Mouse (Mus musculus) hindbrain, embryonic 15.5 days (tissue): ENCODE data around the gene Raet1e. TPM values are rescaled to one million over a fixed set of nuclear protein-coding genes. Genes with fewer than 3 reads are reported as not detected.
"Not testable (repeated sequence)": the region's sequence is repeated elsewhere in the genome, so short reads cannot be mapped to it uniquely, and the experiment has no call there.

ENCODE experiments used
- ATAC-seq: fragments of 200-750 bp; cut with Nextera tagmentation; 2 replicates; pipeline ENCODE4 v1.8.0; 2017; ENCODE audit warnings: low read depth, moderate number of reproducible peaks, moderate TSS enrichment; ENCODE audit not compliant: low FRiP score
- H3K27ac ChIP-seq: fragments of 300-500 bp; sonication (generic); replicated peaks from 2 replicates; pipeline ENCODE4 v1.5.1; 2015; ENCODE audit warnings: mild to moderate bottlenecking, inconsistent platforms
- H3K27me3 ChIP-seq: fragments of 300-500 bp; sonication (generic); 2 replicates; pipeline ENCODE4 v1.6.1; 2015; ENCODE audit warnings: control low read depth, inconsistent platforms
- H3K36me3 ChIP-seq: fragments of 300-500 bp; sonication (generic); 2 replicates; pipeline ENCODE4 v1.6.1; 2015; ENCODE audit warnings: control low read depth, inconsistent platforms
- H3K4me1 ChIP-seq: fragments of 300-500 bp; sonication (generic); replicated peaks from 2 replicates; pipeline ENCODE4 v1.6.1; 2015; ENCODE audit warnings: control low read depth, inconsistent platforms
- H3K4me2 ChIP-seq: fragments of 300-500 bp; sonication (generic); 2 replicates; pipeline ENCODE4 v1.6.1; 2015; ENCODE audit warnings: moderate library complexity, mild to moderate bottlenecking, inconsistent platforms
- H3K4me3 ChIP-seq: fragments of 300-500 bp; sonication (generic); 2 replicates; pipeline ENCODE4 v1.5.1; 2015; ENCODE audit warnings: mild to moderate bottlenecking, inconsistent platforms
- H3K9ac ChIP-seq: fragments of 300-500 bp; sonication (generic); 2 replicates; pipeline ENCODE4 v1.6.1; 2015; ENCODE audit warnings: inconsistent platforms
- H3K9me3 ChIP-seq: fragments of 300-500 bp; sonication (generic); 2 replicates; pipeline ENCODE4 v1.6.1; 2016; ENCODE audit warnings: control low read depth, inconsistent platforms
- WGBS: fragments of 180-500 bp; shearing (Covaris S2); methylation state at CpG from one replicate; pipeline ENCODE4 v1.1.7; 2015; 5-methylcytosine and 5-hydroxymethylcytosine counted together
- polyA plus RNA-seq: library from polyadenylated mRNA; unstranded; fragments of >200 nt; fragmentation: Nextera tagmentation; extraction: Ambion mirVana; gene quantifications from 2 replicates; pipeline ENCODE4 v1.2.1, GENCODE M21; 2015

Gene Raet1e
- polyA plus RNA-seq, 1 experiment from 2014 or later: 0.75 TPM

- Histone ChIP-seq H3K27ac (no peak overlapping the region), H3K4me3 (no peak overlapping the region), H3K27me3 (no peaks in the 10 kb centered on the region), H3K9ac (no peak overlapping the region), H3K4me2 (no peak overlapping the region), H3K9me3 (no peaks in the 10 kb centered on the region), H3K36me3 (no peaks in the 10 kb centered on the region), H3K4me1 (no peaks in the 10 kb centered on the region)
- no peak for ATAC-seq
- 89% methylated on average over 1 of the region's 1 CpGs for WGBS
Measured at GRCm38 (mm10) chr10:22301641-22302040, 143.3 kb downstream of the Raet1e start.

GRCm38 (mm10) chr10:22302344-22303057 is 144.1 kb downstream of the Raet1e start:
- Histone ChIP-seq H3K4me3 (no peak overlapping the region), H3K9ac (no peak overlapping the region), H3K27ac (no peak overlapping the region), H3K4me2 (no peak overlapping the region), H3K9me3 (no peaks in the 10 kb centered on the region), H3K4me1 (no peaks in the 10 kb centered on the region), H3K36me3 (no peaks in the 10 kb centered on the region), H3K27me3 (no peaks in the 10 kb centered on the region)
- 78% methylated on average over 5 of the region's 5 CpGs for WGBS
- no peak for ATAC-seq

- no peaks in the 10 kb centered on the region for H3K9me3 ChIP-seq
- no peak for ATAC-seq
- no peaks in the 10 kb centered on the region for H3K36me3 ChIP-seq
- 87% methylated on average over 6 of the region's 6 CpGs for WGBS
- H3K27ac ChIP-seq: no peak overlapping the region
- H3K4me3 ChIP-seq: no peak overlapping the region
- H3K27me3 ChIP-seq: no peaks in the 10 kb centered on the region
- no peak overlapping the region for H3K9ac ChIP-seq
- H3K4me1 ChIP-seq: no peaks in the 10 kb centered on the region
- no peak overlapping the region for H3K4me2 ChIP-seq
Measured at GRCm38 (mm10) chr10:22303736-22304135, 145.4 kb downstream of the Raet1e start.

- Histone ChIP-seq H3K4me2 (no peak overlapping the region), H3K4me3 (no peak overlapping the region), H3K9me3 (no peaks in the 10 kb centered on the region), H3K36me3 (no peaks in the 10 kb centered on the region), H3K4me1 (no peaks in the 10 kb centered on the region), H3K9ac (no peak overlapping the region), H3K27ac (no peak overlapping the region), H3K27me3 (no peaks in the 10 kb centered on the region)
- 84% methylated on average over 4 of the region's 4 CpGs for WGBS
- ATAC-seq: no peak
Measured at GRCm38 (mm10) chr10:22305801-22306200, 147.4 kb downstream of the Raet1e start.

GRCm38 (mm10) chr10:22306452-22306851 is 148.1 kb downstream of the Raet1e start:
- no peak overlapping the region for H3K4me3 ChIP-seq
- H3K27ac ChIP-seq: no peak overlapping the region
- no peaks in the 10 kb centered on the region for H3K4me1 ChIP-seq
- no peaks in the 10 kb centered on the region for H3K27me3 ChIP-seq
- H3K4me2 ChIP-seq: no peak overlapping the region
- no peaks in the 10 kb centered on the region for H3K36me3 ChIP-seq
- H3K9me3 ChIP-seq: no peaks in the 10 kb centered on the region
- ATAC-seq: no peak
- H3K9ac ChIP-seq: no peak overlapping the region
- 68% methylated on average over 4 of the region's 4 CpGs for WGBS

GRCm38 (mm10) chr10:22308221-22308620 is 149.9 kb downstream of the Raet1e start:
- Histone ChIP-seq H3K9me3 (no peaks in the 10 kb centered on the region), H3K36me3 (no peaks in the 10 kb centered on the region), H3K9ac (no peak overlapping the region), H3K27me3 (no peaks in the 10 kb centered on the region), H3K4me2 (no peak overlapping the region), H3K4me1 (no peaks in the 10 kb centered on the region), H3K4me3 (no peak overlapping the region), H3K27ac (no peak overlapping the region)
- ATAC-seq: no peak
- WGBS: 81% methylated on average over 1 of the region's 1 CpGs

GRCm38 (mm10) chr10:22322858-22323257 is 164.5 kb downstream of the Raet1e start:
- Histone ChIP-seq H3K27me3 (no peaks in the 10 kb centered on the region), H3K9me3 (no peaks in the 10 kb centered on the region), H3K36me3 (no peaks in the 10 kb centered on the region), H3K27ac (no peak overlapping the region), H3K4me3 (no peak overlapping the region), H3K4me2 (no peak overlapping the region), H3K4me1 (no peaks in the 10 kb centered on the region), H3K9ac (no peak overlapping the region)
- 94% methylated on average over 2 of the region's 2 CpGs for whole genome bisulfite sequencing
- no peak for ATAC-seq

- H3K4me1 ChIP-seq, ATAC-seq, H3K27me3 ChIP-seq, H3K4me3 ChIP-seq, H3K9ac ChIP-seq, H3K27ac ChIP-seq, H3K4me2 ChIP-seq, H3K9me3 ChIP-seq, H3K36me3 ChIP-seq: not testable (repeated sequence)
- 79% methylated on average over 4 of the region's 4 CpGs for WGBS
Measured at GRCm38 (mm10) chr10:22345721-22346120, 187.4 kb downstream of the Raet1e start.

GRCm38 (mm10) chr10:22353548-22354195 is 195.3 kb downstream of the Raet1e start:
- not testable (repeated sequence) for H3K4me1 ChIP-seq, H3K9ac ChIP-seq, H3K27ac ChIP-seq, H3K36me3 ChIP-seq, H3K9me3 ChIP-seq, ATAC-seq, H3K27me3 ChIP-seq, H3K4me3 ChIP-seq, H3K4me2 ChIP-seq
- 81% methylated on average over 6 of the region's 6 CpGs for WGBS

- H3K9ac ChIP-seq, H3K4me3 ChIP-seq, H3K4me1 ChIP-seq, H3K36me3 ChIP-seq, H3K27me3 ChIP-seq, H3K9me3 ChIP-seq, H3K4me2 ChIP-seq, ATAC-seq, H3K27ac ChIP-seq: not testable (repeated sequence)
- WGBS: 93% methylated on average over 2 of the region's 2 CpGs
Measured at GRCm38 (mm10) chr10:22354196-22354574, 195.8 kb downstream of the Raet1e start.

GRCm38 (mm10) chr10:22357373-22357772 is 199.0 kb downstream of the Raet1e start:
- H3K9me3 ChIP-seq, H3K4me2 ChIP-seq, H3K36me3 ChIP-seq, H3K4me1 ChIP-seq, H3K27me3 ChIP-seq, ATAC-seq, H3K27ac ChIP-seq, H3K4me3 ChIP-seq, H3K9ac ChIP-seq: not testable (repeated sequence)
- WGBS: 86% methylated on average over 1 of the region's 1 CpGs

GRCm38 (mm10) chr10:22360252-22360651 is 201.9 kb downstream of the Raet1e start, which contains the start of gene Raet1d:
Gene Raet1d (plus strand): TSS chr10:22360552.
- not testable (repeated sequence) for H3K9ac ChIP-seq, H3K4me1 ChIP-seq, H3K9me3 ChIP-seq, H3K36me3 ChIP-seq, H3K27me3 ChIP-seq, H3K27ac ChIP-seq, ATAC-seq, H3K4me3 ChIP-seq
- peak within 1 kb of the TSS; percentile 39; the same call in 1 of the 2 replicates for H3K4me2 ChIP-seq
- WGBS: 74% methylated on average over 3 of the region's 3 CpGs
